Mouse (Mus musculus): ENCODE measurements at regions not wholly inside any gene's neighbourhood (a gene's known extent, or its start where the extent isn't known, plus 50 kb on each side); places are given as distances from the start of the nearest gene placed in this dataset.

GRCm38 (mm10) chr14:37950212-37950876, 815.3 kb upstream of the Ghitm start:
- peak; percentile 55 for DNase-seq (ENCODE audit: low read depth)
- peak; percentile 51; the same call in 1 of the 2 replicates for TF ChIP-seq CTCF (IDR thresholded peaks at IDR 0.05; ENCODE audit: borderline replicate concordance, extremely low read depth, insufficient read depth, insufficient read length)
- no peak for TF ChIP-seq POLR2A (IDR thresholded peaks at IDR 0.05; ENCODE audit: borderline replicate concordance, extremely low read depth, insufficient read depth, insufficient read length, poor library complexity, severe bottlenecking)

Measured in brain, embryonic 14.5 days (tissue).